In the genomic region with DNA sequence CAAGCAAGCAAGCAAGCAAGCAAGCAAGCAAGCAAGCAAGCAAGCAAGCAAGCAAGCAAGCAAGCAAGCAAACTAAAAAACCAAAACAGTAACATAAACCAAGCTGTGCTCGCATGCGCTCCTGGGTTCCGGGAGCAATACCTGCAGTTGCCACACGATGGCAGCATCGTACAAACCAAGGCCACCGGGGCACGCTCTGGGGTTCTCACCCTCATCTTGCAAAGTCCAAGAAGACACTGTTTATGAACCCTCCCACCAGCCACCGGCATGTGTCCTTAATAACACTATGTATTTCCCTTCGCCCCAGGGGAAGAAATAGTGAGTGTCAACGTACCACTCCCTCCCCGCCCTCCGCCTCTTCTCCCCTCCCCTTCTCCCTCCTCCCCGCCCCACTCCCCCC, we compare ENCODE assay signal across 8 mouse cellular contexts.
DNase-seq lines count a peak whose midpoint lies in the region; ATAC-seq and TF ChIP-seq lines count a peak whose summit lies in the region.

No protein-coding gene starts in this region.

- DNase-seq in MEL-GATA-1-ER (ENCODE audit: extremely low read depth, low read depth) = peak; percentile 17
- peak; percentile 45 to 76 for DNase-seq in cerebellum, adult 2 months
- DNase-seq in forelimb bud, embryonic 11.5 days (ENCODE audit: low read depth, low spot score) = peak; percentile 87
- peak; percentile 89 for DNase-seq in hindbrain, embryonic 14.5 days (ENCODE audit: low spot score)
- DNase-seq in left cerebral cortex, adult 11 months (ENCODE audit: low spot score) = peak; percentile 27
- peak; percentile 70 to 82 for DNase-seq in lung, postnatal 4 days
- DNase-seq in retina, postnatal 1 day = peak; percentile 85
- DNase-seq in thymus, postnatal 36 days = peak; percentile 75 to 79

- H3K27ac ChIP-seq in cerebellum, adult 2 months (ENCODE audit: insufficient read depth, low read length) = no peak overlapping the region
- no peak overlapping the region for H3K27ac ChIP-seq in hindbrain, embryonic 14.5 days

- H3K9ac ChIP-seq in hindbrain, embryonic 14.5 days = no peak overlapping the region

- ATAC-seq in hindbrain, embryonic 14.5 days (ENCODE audit: low FRiP score) = peak; percentile 46; the same call in 1 of the 2 replicates

- H3K36me3 ChIP-seq in hindbrain, embryonic 14.5 days (replicated peaks; ENCODE audit: control insufficient read depth, insufficient read depth) = no peaks in the 10 kb centered on the region

- peak; percentile 91 for TF ChIP-seq CTCF in cerebellum, adult 2 months (IDR thresholded peaks at IDR 0.05; ENCODE audit: borderline replicate concordance, insufficient read depth, low read depth, low read length)

- no peaks in the 10 kb centered on the region; the same call in 1 of the 2 replicates for H3K4me1 ChIP-seq in cerebellum, adult 2 months (ENCODE audit: control insufficient read depth, insufficient read depth, low read length)
- H3K4me1 ChIP-seq in hindbrain, embryonic 14.5 days (replicated peaks; ENCODE audit: control insufficient read depth, insufficient read depth, low read length) = no peaks in the 10 kb centered on the region

- TF ChIP-seq POLR2A in cerebellum, adult 2 months (IDR thresholded peaks at IDR 0.05; ENCODE audit: borderline replicate concordance, insufficient read depth, low read length) = no peak

- H3K27me3 ChIP-seq in cerebellum, adult 2 months (ENCODE audit: control insufficient read depth, insufficient read depth, low read length) = no peaks in the 10 kb centered on the region
- peaks cover 21% of the 10 kb centered on the region for H3K27me3 ChIP-seq in hindbrain, embryonic 14.5 days (ENCODE audit: control insufficient read depth, insufficient read depth, low read length)

- H3K4me2 ChIP-seq in hindbrain, embryonic 14.5 days (replicated peaks) = peak overlapping the region; percentile 39

- H3K4me3 ChIP-seq in cerebellum, adult 2 months (replicated peaks; ENCODE audit: insufficient read depth, low read depth, low read length) = no peak overlapping the region
- no peak overlapping the region; the same call in 1 of the 2 replicates for H3K4me3 ChIP-seq in hindbrain, embryonic 14.5 days (replicated peaks; ENCODE audit: low read length)

- H3K9me3 ChIP-seq in hindbrain, embryonic 14.5 days (ENCODE audit: control insufficient read depth, low read length) = no peaks in the 10 kb centered on the region; the same call in 1 of the 2 replicates

- WGBS in cerebellum, adult 2 months = 4% methylated on average over 12 of the region's 13 CpGs
- 3% methylated on average over 11 of the region's 13 CpGs for WGBS in hindbrain, embryonic 14.5 days

Comparison
In these comparisons a context has a peak if more than half of its experiments do, and no peak if none do; other contexts are left out.
1. DNase-seq: peak in every context shown above with its lines; median percentile 89 in hindbrain, embryonic 14.5 days; 87 in forelimb bud, embryonic 11.5 days; 85 in retina, postnatal 1 day; 77 in thymus, postnatal 36 days; 76 in lung, postnatal 4 days; 60 in cerebellum, adult 2 months; 27 in left cerebral cortex, adult 11 months; 17 in MEL-GATA-1-ER.